Mouse (Mus musculus): Measurements from ENCODE around the gene L2hgdh.

GRCm38 (mm10) chr12:69766185-69766904 is 41.7 kb upstream of the L2hgdh start:
- TF ChIP-seq CTCF (IDR thresholded peaks at IDR 0.05; ENCODE audit: borderline replicate concordance, extremely low read depth, insufficient read depth, insufficient read length) (no peak), POLR2A (IDR thresholded peaks at IDR 0.05; ENCODE audit: borderline replicate concordance, extremely low read depth, insufficient read depth, insufficient read length, poor library complexity, severe bottlenecking) (no peak)

Data from brain, embryonic 14.5 days (tissue).